Mouse (Mus musculus) T-helper 1 cell (primary cell): ENCODE measurements around the gene B9d2.

Experiments used
- in situ Hi-C: fragments of 300-600 bp; cut with MboI, MseI; formaldehyde crosslinking; loops from one replicate; pipeline ENCODE4 v1.15.1; 2025; ENCODE audit warnings: high pct_unique_total_duplicates

B9d2 gene

GRCm38 (mm10) chr7:25674297-25674696 is 6.3 kb upstream of the B9d2 start:
- in situ Hi-C loops, result no loop called here

- in situ Hi-C loops, result no loop called here
Observed at GRCm38 (mm10) chr7:25674719-25675300, 5.8 kb upstream of the B9d2 start, which contains the start of gene Tmem91. Gene Tmem91 (minus strand): TSS chr7:25675166.

GRCm38 (mm10) chr7:25675405-25675804 is 5.2 kb upstream of the B9d2 start:
- in situ Hi-C loops, result no loop called here

GRCm38 (mm10) chr7:25676085-25676781 is 4.3 kb upstream of the B9d2 start:
- in situ Hi-C loops, result no loop called here

GRCm38 (mm10) chr7:25677013-25677412 is 3.6 kb upstream of the B9d2 start:
- in situ Hi-C loops, result no loop called here

GRCm38 (mm10) chr7:25679971-25680370 is 609 bp upstream of the B9d2 start:
- in situ Hi-C loops, result loop anchor here (10.0 kb wide), 1 partner anchor 1305 kb away; the partner anchor contains the start of gene Kcnn4

GRCm38 (mm10) chr7:25681341-25682231 is 1.0 kb downstream of the B9d2 start:
- in situ Hi-C loops, result loop anchor here (10.0 kb wide), 1 partner anchor 1307 kb away; the partner anchor contains the start of gene Kcnn4

- in situ Hi-C loops, result loop anchor here (10.0 kb wide), 1 partner anchor 1309 kb away; the partner anchor contains the start of gene Kcnn4
Observed at GRCm38 (mm10) chr7:25683474-25684180, 3.0 kb downstream of the B9d2 start.

- in situ Hi-C loops, result loop anchor here (10.0 kb wide), 1 partner anchor 1310 kb away; the partner anchor contains the start of gene Kcnn4
Observed at GRCm38 (mm10) chr7:25684659-25685058, 4.1 kb downstream of the B9d2 start.

- in situ Hi-C loops, result loop anchor here (10.0 kb wide), 1 partner anchor 1311 kb away; the partner anchor contains the start of gene Kcnn4
Observed at GRCm38 (mm10) chr7:25685926-25686470, 5.4 kb downstream of the B9d2 start.

- in situ Hi-C loops, result loop anchor here (10.0 kb wide), 1 partner anchor 1312 kb away; the partner anchor contains the start of gene Kcnn4
Observed at GRCm38 (mm10) chr7:25686680-25687531, 6.3 kb downstream of the B9d2 start, which contains the start of gene Tgfb1. Gene Tgfb1 (plus strand): TSS chr7:25687002.

GRCm38 (mm10) chr7:25687811-25688401 is 7.3 kb downstream of the B9d2 start:
- in situ Hi-C loops, result loop anchor here (10.0 kb wide), 1 partner anchor 1313 kb away; the partner anchor contains the start of gene Kcnn4

- in situ Hi-C loops, result loop anchor here (10.0 kb wide), 1 partner anchor 1314 kb away; the partner anchor contains the start of gene Kcnn4
Observed at GRCm38 (mm10) chr7:25688810-25689586, 8.4 kb downstream of the B9d2 start.

- in situ Hi-C loops, result loop anchor here (10.0 kb wide), 2 partner anchors 1315 to 1405 kb away; partner anchors contain the start of gene Kcnn4
Observed at GRCm38 (mm10) chr7:25689603-25690021, 9.0 kb downstream of the B9d2 start.

GRCm38 (mm10) chr7:25690051-25690450 is 9.5 kb downstream of the B9d2 start:
- in situ Hi-C loops, result loop anchor here (10.0 kb wide), 1 partner anchor 1405 kb away; no protein-coding TSS in a partner anchor

- in situ Hi-C loops, result loop anchor here (10.0 kb wide), 1 partner anchor 1401 kb away; no protein-coding TSS in a partner anchor
Observed at GRCm38 (mm10) chr7:25694104-25694503, 13.5 kb downstream of the B9d2 start.

- in situ Hi-C loops, result loop anchor here (5.0 to 10.0 kb wide), 2 partner anchors 42 to 1395 kb away; no protein-coding TSS in a partner anchor
Observed at GRCm38 (mm10) chr7:25699851-25700250, 19.3 kb downstream of the B9d2 start.

- in situ Hi-C loops, result no loop called here
Observed at GRCm38 (mm10) chr7:25700732-25701131, 20.2 kb downstream of the B9d2 start.
